Mouse (Mus musculus) neural tube, embryonic 15.5 days (tissue): ENCODE results near the gene Ddx19b. TPM values are rescaled to one million over a fixed set of nuclear protein-coding genes. Genes with fewer than 3 reads are reported as not detected.

Source experiments
- ATAC-seq: fragments of 200-750 bp; cut with Nextera tagmentation; 2 replicates; pipeline ENCODE4 v1.8.0; 2017; ENCODE audit warnings: mild to moderate bottlenecking, moderate TSS enrichment, moderate library complexity; ENCODE audit not compliant: low FRiP score
- H3K27ac ChIP-seq: fragments of 300-500 bp; sonication (generic); replicated peaks from 2 replicates; pipeline ENCODE4 v1.5.1; 2015; ENCODE audit warnings: mild to moderate bottlenecking, inconsistent platforms
- H3K27me3 ChIP-seq: fragments of 300-500 bp; sonication (generic); replicated peaks from 2 replicates; pipeline ENCODE4 v1.6.1; 2015; ENCODE audit warnings: inconsistent platforms
- H3K36me3 ChIP-seq: fragments of 300-500 bp; sonication (generic); 2 replicates; pipeline ENCODE4 v1.6.1; 2015; ENCODE audit warnings: inconsistent platforms
- H3K4me1 ChIP-seq: fragments of 300-500 bp; sonication (generic); 2 replicates; pipeline ENCODE4 v1.6.1; 2015; ENCODE audit warnings: inconsistent platforms
- H3K4me2 ChIP-seq: fragments of 300-500 bp; sonication (generic); 2 replicates; pipeline ENCODE4 v1.6.1; 2015; ENCODE audit warnings: inconsistent platforms, mild to moderate bottlenecking, moderate library complexity
- H3K4me3 ChIP-seq: fragments of 300-500 bp; sonication (generic); replicated peaks from 2 replicates; pipeline ENCODE4 v1.5.1; 2015; ENCODE audit warnings: mild to moderate bottlenecking, inconsistent platforms
- H3K9ac ChIP-seq: fragments of 300-500 bp; sonication (generic); replicated peaks from 2 replicates; pipeline ENCODE4 v1.6.1; 2015; ENCODE audit warnings: mild to moderate bottlenecking, inconsistent platforms
- H3K9me3 ChIP-seq: fragments of 300-500 bp; sonication (generic); replicated peaks from 2 replicates; pipeline ENCODE4 v1.6.1; 2016; ENCODE audit warnings: inconsistent platforms
- WGBS: fragments of 180-500 bp; shearing (Covaris S2); methylation state at CpG from one replicate; pipeline ENCODE4 v1.1.7; 2015; ENCODE audit warnings: mixed read lengths; 5-methylcytosine and 5-hydroxymethylcytosine counted together
- microRNA-seq: library from miRNA; unstranded; fragments of <30 nt; microRNA quantifications from one replicate; pipeline ENCODE4, GENCODE M21; 2017
- polyA plus RNA-seq: library from polyadenylated mRNA; unstranded; fragments of >200 nt; fragmentation: Nextera tagmentation; extraction: Ambion mirVana; gene quantifications from 2 replicates; pipeline ENCODE4 v1.2.1, GENCODE M21; 2015

The Ddx19b gene
- polyA plus RNA-seq, 1 experiment from 2014 or later, result 6.0 TPM

DNA sequence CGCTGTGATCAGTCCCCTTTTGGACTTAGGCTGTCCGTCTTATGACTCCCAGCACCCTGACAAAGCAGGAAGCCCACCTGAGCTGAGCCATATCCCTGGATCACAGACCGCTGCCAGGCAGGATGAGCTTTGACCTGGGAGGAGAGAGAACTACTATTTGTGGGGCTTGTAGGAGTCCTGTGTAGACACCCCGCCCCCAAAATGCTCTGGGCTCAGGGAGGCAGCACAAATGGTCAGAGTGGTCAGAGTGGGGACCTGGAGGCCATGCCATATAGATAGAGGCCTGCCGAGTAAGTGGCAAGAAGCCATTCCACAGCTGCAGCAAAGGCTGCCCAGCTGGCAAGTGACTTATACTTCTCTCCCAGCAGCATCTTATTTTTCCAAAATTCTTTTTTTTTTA is 73.4 kb downstream of the Ddx19b start:
- H3K9ac ChIP-seq, result no peak overlapping the region
- H3K36me3 ChIP-seq, result peaks cover 40% of the 10 kb centered on the region
- H3K4me2 ChIP-seq, result no peak overlapping the region
- no peak overlapping the region for H3K27ac ChIP-seq
- H3K4me3 ChIP-seq, result no peak overlapping the region
- 74% methylated on average over 5 of the region's 5 CpGs for WGBS
- ATAC-seq, result no peak
- no peaks in the 10 kb centered on the region for H3K9me3 ChIP-seq
- no peaks in the 10 kb centered on the region for H3K27me3 ChIP-seq
- peaks cover 12% of the 10 kb centered on the region; the same call in 1 of the 2 replicates for H3K4me1 ChIP-seq

DNA sequence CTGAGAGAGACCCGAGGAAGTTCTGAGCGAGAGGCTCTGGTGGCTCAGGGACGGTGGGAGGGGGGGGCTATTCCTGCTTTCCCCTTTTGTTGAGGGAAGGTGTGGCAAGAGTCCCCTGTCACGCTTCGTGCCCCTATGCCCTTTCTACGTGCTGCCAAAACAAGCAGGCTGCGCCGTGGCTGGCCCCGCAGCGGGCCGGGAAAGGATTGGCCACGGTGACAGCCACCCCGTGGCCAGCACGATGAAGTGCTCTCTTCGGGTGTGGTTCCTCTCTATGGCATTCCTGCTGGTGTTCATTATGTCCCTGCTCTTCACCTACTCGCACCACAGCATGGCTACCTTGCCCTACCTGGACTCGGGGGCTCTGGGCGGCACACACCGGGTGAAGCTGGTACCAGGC is 74.1 kb downstream of the Ddx19b start:
- Histone ChIP-seq H3K27me3 (no peaks in the 10 kb centered on the region), H3K27ac (no peak overlapping the region), H3K36me3 (peaks cover 33% of the 10 kb centered on the region), H3K4me1 (peaks cover 12% of the 10 kb centered on the region; the same call in 1 of the 2 replicates), H3K9ac (no peak overlapping the region), H3K9me3 (no peaks in the 10 kb centered on the region), H3K4me3 (no peak overlapping the region), H3K4me2 (no peak overlapping the region)
- no peak for ATAC-seq
- WGBS, result 90% methylated on average over 19 of the region's 19 CpGs

DNA sequence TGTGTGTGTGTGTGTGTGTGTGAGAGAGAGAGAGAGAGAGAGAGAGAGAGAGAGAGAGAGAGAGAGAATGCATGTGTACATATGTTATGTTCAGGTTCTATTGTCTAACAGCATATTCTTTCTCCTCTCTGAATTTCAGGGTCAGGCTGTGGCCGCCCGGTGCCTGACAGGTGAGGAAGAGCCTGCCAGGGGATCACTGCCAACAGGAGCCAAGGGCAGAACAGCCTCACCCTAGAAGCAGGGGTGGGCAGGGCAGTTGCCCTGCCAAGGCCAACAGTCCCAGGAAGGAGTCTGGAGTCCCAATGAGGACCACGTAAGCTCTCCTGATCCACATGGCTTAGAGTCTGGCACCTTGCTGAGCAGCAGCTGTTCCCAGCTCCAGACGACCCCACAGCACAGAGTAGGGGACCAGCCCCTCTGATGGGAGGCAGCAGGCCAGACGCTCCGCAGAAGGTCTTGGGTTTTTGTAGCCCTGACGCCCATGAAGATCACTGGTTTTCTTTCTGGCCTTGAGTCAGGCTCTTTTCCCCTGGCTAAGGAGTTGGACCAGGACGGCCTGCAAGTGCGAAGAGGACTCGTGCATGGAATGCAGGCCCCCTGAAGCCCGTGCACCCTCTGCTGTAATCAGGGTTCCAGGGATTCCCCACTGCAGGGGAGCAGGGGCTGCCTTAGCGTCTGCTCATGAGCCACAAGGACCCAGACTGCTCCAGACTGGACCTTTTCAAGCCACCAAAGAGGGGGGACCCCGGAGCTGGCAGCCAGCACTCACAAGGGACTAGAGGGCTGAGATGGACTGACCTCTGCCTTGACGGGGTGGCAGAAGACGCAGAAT is 74.7 kb downstream of the Ddx19b start:
- H3K9ac ChIP-seq, result no peak overlapping the region
- no peak for ATAC-seq
- no peak overlapping the region for H3K4me3 ChIP-seq
- WGBS, result 78% methylated on average over 15 of the region's 15 CpGs
- H3K4me2 ChIP-seq, result no peak overlapping the region
- H3K9me3 ChIP-seq, result no peaks in the 10 kb centered on the region
- H3K36me3 ChIP-seq, result peaks cover 28% of the 10 kb centered on the region
- peak overlapping the region; percentile 18; the same call in 1 of the 2 replicates for H3K27ac ChIP-seq
- H3K27me3 ChIP-seq, result no peaks in the 10 kb centered on the region
- peaks cover 12% of the 10 kb centered on the region; the same call in 1 of the 2 replicates for H3K4me1 ChIP-seq

DNA sequence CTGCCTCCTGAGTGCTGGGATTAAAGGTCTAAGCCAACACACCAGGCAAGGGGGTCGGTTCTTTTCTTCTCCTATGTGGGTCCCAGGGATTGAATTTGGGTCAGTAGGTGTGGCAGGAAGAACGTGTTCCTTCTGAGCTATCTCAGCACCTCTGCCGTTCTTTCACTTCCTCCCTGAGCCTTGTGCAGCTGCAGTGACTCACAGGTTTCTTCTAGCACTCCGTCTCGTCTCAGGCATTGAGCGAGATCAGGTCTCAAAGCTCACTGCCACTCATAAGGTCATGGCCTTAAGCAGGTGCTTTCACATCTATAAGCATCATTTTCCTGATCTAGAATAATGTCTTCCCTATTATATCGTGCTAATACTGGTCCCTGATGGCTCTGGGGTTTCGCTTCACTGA is 76.8 kb downstream of the Ddx19b start:
- Histone ChIP-seq H3K9me3 (no peaks in the 10 kb centered on the region), H3K36me3 (peaks cover 24% of the 10 kb centered on the region), H3K4me1 (peaks cover 18% of the 10 kb centered on the region; the same call in 1 of the 2 replicates), H3K4me3 (no peak overlapping the region), H3K9ac (no peak overlapping the region), H3K27ac (no peak overlapping the region), H3K4me2 (no peak overlapping the region), H3K27me3 (no peaks in the 10 kb centered on the region)
- 75% methylated on average over 8 of the region's 8 CpGs for WGBS
- ATAC-seq, result no peak

Small RNAs within 50 kb of the gene (microRNA-seq; reads per million reads assigned to microRNA genes)
- gene Gm24103 (not detected), gene Mir3473d (0.52 reads per million)

Other genes starting within 250 kb of the Ddx19b start
- gene Il34, start 225.8 kb downstream of the Ddx19b start, polyA plus RNA-seq, result 5.8 and 6.3 TPM in 2 replicates
- gene Cog4, start 185.2 kb downstream of the Ddx19b start, polyA plus RNA-seq, result 74.1 and 78.9 TPM in 2 replicates
- gene Sf3b3, start 185.0 kb downstream of the Ddx19b start, polyA plus RNA-seq, result 79.6 and 97.3 TPM in 2 replicates
- 7.3 and 7.5 TPM in 2 replicates for gene Fuk, start 129.3 kb downstream of the Ddx19b start, polyA plus RNA-seq
- gene St3gal2, start 111.8 kb downstream of the Ddx19b start, polyA plus RNA-seq, result 23.1 and 24.4 TPM in 2 replicates
- gene Ddx19a, start 34.0 kb downstream of the Ddx19b start, polyA plus RNA-seq, result 9.8 and 11.6 TPM in 2 replicates
- gene Aars, start 1.4 kb upstream of the Ddx19b start, polyA plus RNA-seq, result 79.6 and 91.0 TPM in 2 replicates
- not detected in 2 replicates for gene Exosc6, start 24.6 kb upstream of the Ddx19b start, polyA plus RNA-seq
- gene Clec18a, start 60.7 kb upstream of the Ddx19b start, polyA plus RNA-seq, result 0.31 and 0.65 TPM in 2 replicates
- gene Pdpr, start 62.9 kb upstream of the Ddx19b start, polyA plus RNA-seq, result 10.3 and 10.5 TPM in 2 replicates
- gene Glg1, start 227.5 kb upstream of the Ddx19b start, polyA plus RNA-seq, result 61.0 and 63.6 TPM in 2 replicates